Mouse (Mus musculus): ENCODE measurements around the gene Sertm1. TPM values are rescaled to one million over a fixed set of nuclear protein-coding genes. Genes with fewer than 3 reads are reported as not detected.

Sertm1 gene
- total RNA-seq, 2 experiments from 2014 or later = 29.1 to 33.0 TPM

GRCm38 (mm10) chr3:54886501-54886900 is 29.2 kb downstream of the Sertm1 start:
- H3K27ac ChIP-seq = no peak overlapping the region
- no peak overlapping the region for H3K4me3 ChIP-seq
- DNase-seq (ENCODE audit: extremely low spot score in 1 of 2, low spot score in 2 of 2) = no peak
- intact Hi-C loops (cut with DNase I) = no loop called here
- TF ChIP-seq CTCF (IDR thresholded peaks at IDR 0.05) = no peak

Other genes starting within 250 kb of the Sertm1 start
- 10 to 100 TPM; 37.6 to 48.2 TPM for gene Supt20, start 223.1 kb downstream of the Sertm1 start, total RNA-seq (2021)
- not detected for gene Gm21958, start 201.5 kb downstream of the Sertm1 start, total RNA-seq (2021)
- gene Exosc8, start 180.5 kb downstream of the Sertm1 start, total RNA-seq (2021) = 10 to 100 TPM; 34.3 to 37.3 TPM
- gene Alg5, start 180.3 kb downstream of the Sertm1 start, total RNA-seq (2021) = 10 to 100 TPM; 17.7 to 18.0 TPM
- gene Smad9, start 160.3 kb downstream of the Sertm1 start, total RNA-seq (2021) = 1 to 10 TPM; 7.8 to 9.4 TPM
- gene Rfxap, start 108.1 kb downstream of the Sertm1 start, total RNA-seq (2021) = 10 to 100 TPM; 47.9 to 49.5 TPM
- gene Ccna1, start 139.6 kb upstream of the Sertm1 start, total RNA-seq (2021) = 1 to 10 TPM; 2.0 to 2.2 TPM
- gene Spg20, start 196.2 kb upstream of the Sertm1 start, total RNA-seq (2021) = 10 to 100 TPM; 29.8 to 30.3 TPM
- under 1 TPM; 0.16 to 0.28 TPM for gene Ccdc169, start 221.5 kb upstream of the Sertm1 start, total RNA-seq (2021)